Mouse (Mus musculus) ES-E14 (cell line): Measurements from ENCODE around the gene Btbd35f16. TPM values are rescaled to one million over a fixed set of nuclear protein-coding genes. Genes with fewer than 3 reads are reported as not detected.
"Not testable (repeated sequence)": the region's sequence is repeated elsewhere in the genome, so short reads cannot be mapped to it uniquely, and the experiment has no call there.

Source experiments
- DNase-seq: peaks from one replicate; pipeline ENCODE4 v3.0.0-alpha.2; 2013; ENCODE audit warnings: low read depth, low spot score
- H3K27ac ChIP-seq: 2 replicates; pipeline ENCODE4 v1.5.1; 2012; ENCODE audit warnings: low read depth, mild to moderate bottlenecking, low read length, moderate library complexity, mixed read lengths; ENCODE audit not compliant: poor library complexity, insufficient read depth, severe bottlenecking
- H3K36me3 ChIP-seq: 2 replicates; pipeline ENCODE4 v1.6.1; 2012; ENCODE audit warnings: mild to moderate bottlenecking, low read length, moderate library complexity, mixed read lengths; ENCODE audit not compliant: control insufficient read depth, poor library complexity, insufficient read depth, severe bottlenecking
- H3K4me1 ChIP-seq, 2 experiments: fragments of 150-350 bp in 1 of 2; sonication (generic) in 1 of 2; 2 replicates each; pipeline ENCODE4 v1.6.1; 2012; ENCODE audit warnings: low read length in 2 of 2, mild to moderate bottlenecking in 1 of 2, mixed read lengths in 1 of 2; ENCODE audit not compliant: control insufficient read depth in 2 of 2, insufficient read depth in 2 of 2, poor library complexity in 1 of 2
- H3K4me3 ChIP-seq, 2 experiments: fragments of 150-350 bp in 1 of 2; sonication (generic) in 1 of 2; 2 replicates each; pipeline ENCODE4 v1.5.1; 2012; ENCODE audit warnings: low read length in 2 of 2, low read depth in 1 of 2, mild to moderate bottlenecking in 1 of 2, mixed read lengths in 1 of 2; ENCODE audit not compliant: insufficient read depth in 1 of 2, poor library complexity in 1 of 2, severe bottlenecking in 1 of 2
- H3K9ac ChIP-seq: 2 replicates; pipeline ENCODE4 v1.6.1; 2012; ENCODE audit warnings: low read depth, mild to moderate bottlenecking, low read length, mixed read lengths; ENCODE audit not compliant: poor library complexity, insufficient read depth, severe bottlenecking
- H3K9me3 ChIP-seq: fragments of 150-350 bp; sonication (generic); 2 replicates; pipeline ENCODE4 v1.6.1; 2012; ENCODE audit warnings: low read depth, mild to moderate bottlenecking, low read length; ENCODE audit not compliant: control insufficient read depth, insufficient read depth
- in situ Hi-C, 2 experiments: fragments of 600-800 bp; cut with MboI; formaldehyde crosslinking; loops; one replicate each; pipeline ENCODE4 v1.15.1; 2025; ENCODE audit warnings: low sequenced_read_pairs in 2 of 2, inconsistent platforms in 1 of 2; ENCODE audit not compliant: unreplicated experiment in 2 of 2
- total RNA-seq: library from RNA; depleted of rRNA; stranded (reverse); fragments of 300-350 nt; gene quantifications from 2 replicates; pipeline ENCODE4 v1.2.3, GENCODE M21; 2012; rRNA removed

Gene Btbd35f16
- not detected in 2 replicates for total RNA-seq

DNA sequence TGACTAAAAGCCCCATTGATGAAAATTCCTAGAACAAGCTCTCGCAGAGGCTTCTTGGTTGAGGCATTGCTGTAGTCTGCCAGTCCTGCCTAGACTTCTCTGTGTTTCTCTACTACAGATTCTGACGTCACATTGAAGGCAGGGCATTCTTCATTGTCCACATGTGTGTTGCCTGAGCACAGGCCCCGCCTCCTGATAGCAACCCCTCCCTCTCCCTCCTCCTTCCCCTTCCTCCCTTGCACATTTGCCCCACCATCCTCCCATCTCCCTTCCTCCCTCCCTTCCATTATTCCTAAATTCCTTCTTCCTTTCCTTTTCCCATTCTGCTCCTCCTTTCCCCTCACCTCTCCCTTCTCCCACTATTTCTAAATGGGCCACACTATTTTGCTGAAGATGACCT lies at the start of gene Btbd35f16:
Gene Btbd35f16 (minus strand): TSS at position 101 of the 400 bp plus-strand sequence.
- H3K27ac ChIP-seq, H3K4me1 ChIP-seq, H3K4me3 ChIP-seq, H3K9ac ChIP-seq, H3K36me3 ChIP-seq, in situ Hi-C loops, H3K9me3 ChIP-seq, DNase-seq: not testable (repeated sequence)

Other genes with a start within 250 kb of the Btbd35f16 start
- not detected in 2 replicates for gene Btbd35f10, start 204.1 kb downstream of the Btbd35f16 start, total RNA-seq
- gene Btbd35f3, start 80.7 kb upstream of the Btbd35f16 start, total RNA-seq: not detected in 2 replicates
- not detected in 2 replicates for gene Btbd35f28, start 239.6 kb upstream of the Btbd35f16 start, total RNA-seq